Mouse (Mus musculus) urinary bladder, postnatal 14 days (tissue): ENCODE data around the gene Ppia.
A peak's percentile ranks its signal among the peaks of the same experiment; 100 is the strongest.
"Not testable (repeated sequence)": the region's sequence is repeated elsewhere in the genome, so short reads cannot be mapped to it uniquely, and the experiment has no call there.

Experiments used
- DNase-seq: peaks from one replicate; pipeline ENCODE4 v3.0.0; 2021; ENCODE audit warnings: low spot score

Gene Ppia

DNA sequence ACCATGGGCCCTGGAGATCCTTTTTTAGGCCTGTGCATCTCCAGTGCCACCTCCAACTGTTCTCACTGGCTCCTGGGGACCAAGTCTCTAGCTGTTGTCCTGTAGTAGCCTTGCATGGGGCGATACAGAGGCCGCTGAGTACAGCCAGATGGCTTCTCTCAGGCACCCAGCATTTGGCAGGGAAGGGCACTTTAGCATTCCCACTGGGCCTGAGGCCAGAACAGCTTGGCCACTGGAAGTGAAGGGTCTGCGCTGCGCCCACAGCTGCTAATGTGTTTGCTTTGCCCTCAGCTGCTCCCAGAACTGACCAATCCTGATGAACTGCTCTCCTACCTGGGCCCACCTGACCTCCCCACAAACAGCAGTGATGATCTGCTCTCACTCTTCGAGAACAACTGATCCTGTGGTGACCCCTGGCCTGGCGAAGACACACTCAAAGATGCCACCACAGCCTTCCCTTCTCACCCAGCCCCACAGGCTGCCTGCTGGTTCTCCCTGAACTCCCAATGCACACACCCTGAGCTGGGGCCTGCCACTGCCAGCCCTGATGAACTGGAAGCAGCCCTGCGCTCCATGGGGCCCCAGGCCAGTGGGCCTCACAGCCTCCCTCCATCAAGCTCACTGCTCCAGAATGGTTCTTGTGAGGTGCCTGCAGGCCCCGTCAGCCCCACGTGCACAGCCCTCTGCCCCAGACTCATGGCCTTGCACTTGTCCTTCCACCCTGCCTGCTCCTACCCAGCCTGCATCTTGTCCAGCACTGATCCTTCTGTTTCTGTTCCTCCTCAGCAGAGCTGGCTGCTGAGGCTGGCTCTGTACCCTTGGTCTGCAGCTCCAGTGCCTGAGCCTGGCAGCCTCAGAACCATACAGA lies 10.3 kb upstream of the Ppia start:
- no peak for DNase-seq

DNA sequence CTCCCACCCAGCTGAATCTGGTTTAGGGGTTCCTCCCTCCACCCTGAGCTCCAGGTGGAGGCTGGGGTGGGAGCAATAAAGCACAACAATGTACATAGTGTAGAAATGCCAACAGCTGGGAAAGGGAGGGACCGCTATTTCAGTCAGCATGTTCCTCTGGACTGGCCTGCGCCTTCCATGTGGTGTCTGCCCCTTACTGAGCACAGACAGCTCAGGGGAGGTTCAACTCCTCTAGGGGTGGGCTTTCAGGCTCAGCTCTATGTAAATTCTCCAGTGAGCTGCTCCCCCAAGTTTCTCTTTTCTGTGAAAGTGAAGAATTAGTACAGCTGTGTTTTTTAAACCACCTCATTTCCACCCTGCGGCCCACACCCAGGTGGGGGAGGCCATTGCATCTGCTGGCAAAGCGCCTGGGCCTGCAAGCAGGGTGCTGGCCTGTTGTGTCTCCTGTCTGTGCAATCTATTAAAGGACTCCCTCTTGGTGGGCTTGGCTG lies 9.6 kb upstream of the Ppia start:
- DNase-seq: peak; percentile 42

DNA sequence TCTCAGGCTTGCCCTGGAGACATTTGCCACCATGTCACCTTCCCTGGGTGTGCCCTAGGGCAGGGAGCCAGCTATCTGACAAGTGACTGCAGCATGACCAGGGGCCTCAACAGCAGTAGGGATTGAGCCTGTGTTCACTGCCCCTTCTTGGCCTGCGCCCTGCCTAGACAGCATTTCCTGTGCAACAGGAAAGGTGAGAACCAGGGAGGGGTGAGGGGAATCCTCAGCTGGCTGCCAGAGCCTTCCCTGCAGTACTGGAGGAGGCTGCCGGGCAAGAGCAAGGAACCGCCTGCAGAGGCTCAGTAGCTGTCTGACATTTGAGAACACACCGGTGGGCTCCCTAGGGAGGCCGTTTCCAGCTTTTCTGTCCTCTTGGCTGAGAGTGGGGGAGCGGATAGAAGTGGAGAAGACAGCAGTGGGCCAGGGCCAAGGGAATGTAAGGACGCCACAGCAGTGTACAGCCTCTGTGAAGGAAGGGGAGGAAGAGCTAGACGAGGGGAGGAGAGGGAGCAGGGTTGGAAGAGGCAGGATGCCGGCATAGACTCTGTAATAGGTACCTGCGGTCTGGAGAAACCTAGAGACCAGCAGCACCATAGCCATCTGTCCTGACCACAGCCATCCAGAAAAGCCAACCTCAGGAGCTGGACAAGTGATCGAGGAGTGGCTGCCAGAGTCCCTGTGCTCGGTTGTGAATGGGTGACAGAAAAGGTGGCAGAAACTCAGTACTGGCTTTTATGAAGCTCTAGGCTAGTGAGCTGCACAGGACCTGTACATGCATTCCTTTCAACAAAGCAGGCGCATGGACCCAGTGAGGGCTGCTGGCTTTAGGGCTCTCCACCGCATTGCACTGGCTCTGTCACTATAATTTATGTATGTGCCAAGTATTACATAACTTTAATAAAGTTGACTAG lies 8.7 kb upstream of the Ppia start:
- peak; percentile 82 for DNase-seq

DNA sequence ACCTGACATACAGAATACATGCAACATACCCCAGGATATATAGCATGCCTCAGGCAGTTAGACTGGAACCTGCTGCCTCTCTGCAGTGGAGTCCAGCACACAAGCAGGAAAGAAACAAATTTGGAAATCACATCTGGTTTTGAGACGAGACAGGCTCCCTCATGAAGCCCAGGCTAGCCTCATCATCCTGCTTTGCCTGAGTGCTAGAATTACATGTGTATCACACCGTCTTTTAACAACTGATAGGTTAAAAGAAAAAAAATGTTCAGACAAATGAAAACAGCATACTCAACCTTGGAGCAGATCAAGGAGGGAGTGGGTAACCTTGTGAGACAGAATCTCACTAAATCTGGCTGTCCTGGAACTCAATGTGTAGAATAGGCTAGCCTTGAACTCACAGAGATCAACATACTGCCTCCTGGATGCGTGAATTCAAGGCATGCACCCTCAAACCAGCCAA lies 8.1 kb upstream of the Ppia start:
- DNase-seq: no peak

DNA sequence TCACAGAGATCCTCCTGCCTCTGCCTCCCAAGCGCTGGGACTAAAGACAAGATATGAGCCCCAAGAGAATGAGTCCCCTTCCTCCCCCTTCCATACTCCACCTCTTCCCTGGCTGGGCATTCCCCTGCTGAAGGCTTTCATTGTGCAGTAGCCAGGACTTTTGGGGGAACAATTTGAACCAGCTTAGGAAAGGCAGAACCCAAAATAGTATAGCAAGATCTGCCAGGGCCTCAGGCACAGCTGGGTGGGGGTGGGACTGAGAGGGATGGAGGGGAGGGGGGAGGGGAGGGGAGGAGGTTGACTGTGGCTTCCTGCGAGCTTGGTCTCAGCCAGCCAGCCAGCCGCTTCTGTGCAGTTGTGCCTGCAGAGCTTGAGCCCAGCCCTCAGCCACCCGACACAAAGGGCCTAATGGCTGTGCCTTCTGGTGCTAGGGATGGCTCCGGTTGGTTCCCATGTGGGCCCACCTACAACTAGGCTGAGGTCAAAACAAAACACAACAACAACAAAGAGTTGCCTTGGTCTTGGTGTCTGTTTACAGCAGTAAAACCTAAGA lies 5.1 kb upstream of the Ppia start:
- DNase-seq: no peak

DNA sequence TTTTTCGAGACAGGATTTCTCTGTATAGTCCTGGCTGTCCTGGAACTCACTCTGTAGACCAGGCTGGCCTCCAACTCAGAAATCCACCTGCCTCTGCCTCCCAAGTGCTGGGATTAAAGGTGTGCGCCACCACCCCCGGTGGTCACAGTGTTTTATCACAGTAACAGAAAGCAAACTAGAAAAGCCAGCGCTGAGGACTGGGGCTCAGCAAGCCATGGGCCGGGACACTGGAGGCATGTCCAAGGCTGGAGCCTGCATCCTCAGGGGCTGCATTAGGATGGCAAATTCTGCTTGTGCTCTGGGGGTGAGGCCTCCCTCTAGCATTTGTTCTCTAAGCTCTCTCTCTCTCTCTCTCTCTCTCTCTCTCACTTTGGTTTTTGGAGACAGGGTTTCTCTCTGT lies 4.5 kb upstream of the Ppia start:
- not testable (repeated sequence) for DNase-seq

DNA sequence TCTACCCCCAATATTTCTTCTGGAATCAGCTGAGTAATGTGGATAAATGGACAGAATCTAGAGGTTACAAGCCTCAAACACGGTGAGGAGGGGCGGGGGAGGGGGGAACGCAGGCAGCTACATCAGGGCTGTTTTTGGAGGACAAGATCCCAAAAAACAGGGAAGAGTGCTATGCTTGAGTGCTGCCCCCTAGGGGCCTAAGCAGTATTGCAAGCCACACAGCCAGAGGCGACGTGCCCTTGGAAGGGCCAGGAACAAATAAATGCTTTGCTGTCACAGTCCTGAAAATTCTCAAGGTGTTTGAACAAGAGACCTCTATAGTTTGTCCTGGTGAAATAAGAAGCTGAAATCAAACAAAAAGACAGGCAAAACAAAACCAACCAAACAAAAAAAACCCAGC lies 3.6 kb upstream of the Ppia start:
- DNase-seq: peak; percentile 86

DNA sequence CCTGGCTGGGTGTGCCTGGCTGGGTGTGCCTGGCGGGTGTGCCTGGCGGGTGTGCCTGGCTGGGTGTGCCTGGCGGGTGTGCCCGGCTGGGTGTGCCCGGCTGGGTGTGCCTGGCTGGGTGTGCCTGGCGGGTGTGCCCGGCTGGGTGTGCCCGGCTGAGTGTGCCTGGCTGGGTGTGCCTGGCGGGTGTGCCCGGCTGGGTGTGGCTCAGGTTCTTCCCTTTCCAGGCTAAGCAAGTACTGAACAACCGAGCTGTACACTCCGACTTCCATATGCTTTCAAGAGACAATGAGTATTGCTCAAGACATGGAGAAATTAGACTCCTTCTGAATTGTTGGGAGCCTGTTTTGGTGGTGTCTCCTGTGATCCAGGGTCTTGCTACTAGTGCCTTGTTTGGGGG lies 2.0 kb upstream of the Ppia start:
- DNase-seq: no peak

DNA sequence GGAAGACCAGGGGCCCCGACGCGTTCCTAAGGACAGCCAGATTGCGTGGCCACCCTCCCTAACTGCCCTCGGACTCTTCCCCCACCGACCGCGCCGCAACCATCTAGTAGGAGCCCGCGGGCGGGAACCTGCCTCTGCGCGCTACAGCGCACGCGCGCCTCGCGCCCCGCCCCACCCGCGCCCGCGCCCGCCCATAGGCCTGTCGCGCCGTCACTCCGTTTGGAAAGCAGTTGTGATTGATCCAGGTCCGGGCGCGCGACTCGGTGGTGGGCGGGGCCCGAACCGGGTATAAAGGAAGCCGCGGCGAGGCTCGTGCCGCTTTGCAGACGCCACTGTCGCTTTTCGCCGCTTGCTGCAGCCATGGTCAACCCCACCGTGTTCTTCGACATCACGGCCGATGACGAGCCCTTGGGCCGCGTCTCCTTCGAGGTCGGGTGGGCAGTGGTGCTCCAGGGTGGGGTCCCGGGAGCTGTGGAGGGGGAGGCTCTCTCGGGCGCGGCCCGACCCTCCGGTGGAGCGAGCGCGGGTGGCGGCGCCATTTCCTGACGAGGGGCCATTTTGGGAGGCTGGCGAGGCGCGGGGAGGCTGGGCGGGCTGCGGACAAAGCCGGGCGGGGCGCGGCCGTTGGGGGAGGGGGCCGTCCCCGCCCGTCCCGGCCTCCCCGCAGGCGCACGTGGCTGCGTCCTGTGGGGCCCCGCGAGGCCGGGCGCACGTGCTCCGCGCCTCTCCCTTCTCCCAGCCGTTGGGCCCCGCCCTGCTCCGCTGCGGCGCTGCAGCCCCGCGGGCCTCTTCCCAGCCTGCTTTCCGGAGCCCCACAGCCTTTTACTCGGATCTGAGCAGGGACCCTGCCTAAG lies 535 bp downstream of the Ppia start:
- peak; percentile 98 for DNase-seq

DNA sequence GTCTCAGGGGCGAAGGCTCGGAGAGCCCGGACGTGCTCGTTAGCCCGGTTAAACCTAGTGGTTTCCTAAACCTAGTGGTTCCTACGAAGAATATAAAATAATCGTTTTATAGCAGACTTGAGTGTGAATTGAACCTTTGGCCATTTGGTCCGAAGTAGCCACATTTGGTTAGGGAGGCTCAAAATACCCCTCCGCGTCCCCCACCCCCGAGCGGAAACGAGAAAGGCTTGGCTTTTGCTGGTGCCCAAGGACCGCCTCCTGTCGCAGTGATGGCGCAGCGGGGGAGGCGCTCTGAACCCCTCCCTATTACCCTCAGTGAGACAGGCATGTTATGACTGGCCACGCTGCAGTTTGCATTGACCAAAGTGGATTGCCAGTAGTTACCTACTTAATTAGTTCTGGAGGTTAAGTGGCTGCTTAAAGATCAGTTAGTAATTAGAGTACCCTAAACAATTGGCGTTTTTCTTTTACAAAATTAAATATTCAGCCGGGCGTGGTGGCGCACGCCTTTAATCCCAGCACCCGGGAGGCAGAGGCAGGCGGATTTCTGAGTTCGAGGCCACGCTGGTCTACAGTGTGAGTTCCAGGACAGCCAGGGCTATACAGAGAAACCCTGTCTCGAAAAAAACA lies 1.3 kb downstream of the Ppia start:
- DNase-seq: peak; percentile 87

DNA sequence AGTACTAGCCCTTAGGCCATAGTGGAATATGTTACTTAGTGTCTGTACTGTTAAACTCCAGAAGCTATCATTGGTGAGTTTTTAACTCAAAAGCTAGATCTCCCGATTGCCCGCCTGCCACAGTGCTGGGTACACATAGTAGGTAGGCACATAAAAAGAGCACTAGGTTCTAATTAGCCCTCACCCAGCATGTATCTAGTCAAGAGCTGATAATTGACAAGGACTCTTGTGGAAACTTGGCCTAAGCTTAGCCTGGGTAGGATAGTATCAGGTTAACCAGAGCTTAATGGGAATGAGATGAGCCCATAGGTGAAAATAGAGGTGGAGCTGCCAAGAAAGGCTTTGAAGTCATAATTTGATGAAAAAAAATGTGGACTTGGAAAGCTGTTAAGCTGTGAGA lies 1.8 kb downstream of the Ppia start:
- DNase-seq: no peak

DNA sequence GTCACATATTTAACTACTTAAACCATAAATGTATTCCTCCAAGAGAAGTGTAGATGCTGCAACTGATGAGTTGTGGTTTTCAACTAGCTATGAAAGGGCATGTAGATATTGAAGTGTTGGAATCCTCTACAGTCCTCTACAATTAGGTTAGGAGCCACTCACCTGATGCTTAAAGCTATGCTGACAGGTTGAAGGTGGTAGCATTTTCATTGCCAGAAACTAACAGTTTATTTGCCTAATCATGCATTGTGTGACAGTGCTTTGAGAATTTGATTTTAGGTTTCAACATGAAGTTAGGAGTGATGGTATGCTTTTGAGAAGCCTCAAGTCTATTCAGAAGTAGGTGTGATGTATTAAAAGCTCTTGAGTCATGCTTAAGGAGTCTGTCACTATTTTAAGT lies 2.2 kb downstream of the Ppia start:
- no peak for DNase-seq

DNA sequence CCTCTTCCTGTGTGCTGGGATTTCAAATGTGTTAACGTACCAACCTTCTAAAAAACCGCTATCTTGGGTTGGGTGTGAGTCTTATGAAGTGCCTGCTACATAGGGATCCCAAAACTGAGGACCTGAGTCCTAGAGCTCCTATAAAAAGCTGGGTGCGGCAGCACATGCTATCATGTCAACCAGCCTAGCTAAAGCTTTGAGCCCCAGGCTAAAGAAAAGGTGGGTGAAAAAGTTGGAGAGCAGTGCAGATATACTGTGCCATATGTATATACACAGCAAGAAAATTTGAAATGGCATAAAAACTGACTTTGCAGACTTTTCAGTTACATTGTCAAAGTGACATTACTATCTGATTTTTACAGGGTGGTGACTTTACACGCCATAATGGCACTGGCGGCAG lies 3.5 kb downstream of the Ppia start:
- DNase-seq: no peak

DNA sequence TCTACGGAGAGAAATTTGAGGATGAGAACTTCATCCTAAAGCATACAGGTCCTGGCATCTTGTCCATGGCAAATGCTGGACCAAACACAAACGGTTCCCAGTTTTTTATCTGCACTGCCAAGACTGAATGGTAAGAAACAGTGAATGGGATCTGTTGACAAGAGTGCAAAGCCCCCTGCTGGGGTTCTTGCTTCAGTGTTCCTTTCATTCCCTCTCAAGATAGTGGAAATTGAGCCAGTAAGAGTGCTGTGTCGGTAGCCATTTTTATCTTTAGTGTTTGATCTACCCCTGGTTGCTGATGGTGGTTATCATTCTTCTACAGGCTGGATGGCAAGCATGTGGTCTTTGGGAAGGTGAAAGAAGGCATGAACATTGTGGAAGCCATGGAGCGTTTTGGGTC lies 3.9 kb downstream of the Ppia start:
- not testable (repeated sequence) for DNase-seq

DNA sequence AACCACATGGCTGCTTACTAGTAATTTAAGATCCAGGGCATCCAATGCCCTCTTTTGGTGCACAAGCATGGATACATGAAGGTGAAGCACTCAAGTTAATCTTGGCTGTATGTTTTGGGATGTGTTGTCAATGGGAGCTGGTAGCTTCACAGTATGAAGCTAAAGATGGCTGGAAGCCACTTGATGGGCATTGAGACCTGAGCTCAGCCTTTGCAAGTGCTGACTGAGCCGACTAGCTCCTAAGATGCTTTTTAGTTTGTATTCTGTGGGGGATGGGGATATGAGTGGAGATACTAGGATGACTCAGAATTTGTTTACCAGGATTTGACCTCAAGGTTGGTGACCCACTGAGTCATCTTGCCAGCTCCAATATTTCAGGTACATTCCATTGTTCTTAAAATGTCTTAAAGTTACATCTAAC lies 5.0 kb downstream of the Ppia start:
- no peak for DNase-seq

DNA sequence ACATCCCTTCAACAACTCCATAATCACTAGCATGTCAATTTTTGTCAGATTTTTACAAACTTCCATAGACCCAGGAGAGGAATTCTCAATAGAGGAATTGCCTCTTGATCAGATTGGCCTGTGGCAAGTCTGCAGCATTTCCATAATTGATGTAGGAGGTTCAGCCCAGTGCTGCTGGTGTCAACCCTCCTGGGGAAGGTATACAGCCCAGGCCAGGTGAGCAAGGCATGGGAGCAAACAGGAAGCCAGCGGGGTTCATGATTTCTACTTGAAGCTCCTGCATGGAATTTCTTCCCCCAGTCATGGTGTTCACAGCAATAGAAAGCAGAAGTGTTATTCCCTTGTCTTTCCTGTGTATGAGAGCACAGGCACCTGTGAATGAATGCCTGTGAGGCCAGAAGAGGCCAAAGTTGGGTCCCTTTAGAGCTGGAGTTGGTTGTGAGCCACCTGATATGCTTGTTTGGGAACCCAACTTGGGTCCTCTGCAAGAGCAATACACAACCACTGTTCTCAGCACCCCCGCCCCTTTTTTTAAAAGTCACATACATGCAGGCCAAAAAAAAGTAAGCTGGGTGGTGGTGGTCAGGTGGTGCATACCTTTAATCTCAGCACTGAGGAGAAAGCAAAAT lies 5.6 kb downstream of the Ppia start:
- DNase-seq: no peak

DNA sequence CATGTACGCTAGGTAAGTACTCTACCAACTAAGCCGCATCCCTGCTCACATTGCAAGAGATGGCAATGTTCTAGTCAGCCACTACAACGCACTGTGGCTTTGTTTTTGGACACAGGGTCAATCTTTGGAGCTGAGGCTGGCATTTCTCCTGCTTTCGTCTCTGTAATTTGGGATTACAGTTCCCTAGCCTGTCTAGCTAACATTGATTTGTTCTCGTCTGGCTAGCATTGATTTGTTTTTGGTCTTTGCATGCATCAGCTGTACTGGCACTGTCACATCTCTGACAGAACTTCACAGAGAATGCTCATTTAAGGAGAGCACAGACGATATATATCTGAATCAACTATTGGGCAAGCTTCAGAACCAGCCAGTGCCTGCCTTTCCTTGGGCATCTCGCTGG lies 14.9 kb downstream of the Ppia start:
- no peak for DNase-seq

DNA sequence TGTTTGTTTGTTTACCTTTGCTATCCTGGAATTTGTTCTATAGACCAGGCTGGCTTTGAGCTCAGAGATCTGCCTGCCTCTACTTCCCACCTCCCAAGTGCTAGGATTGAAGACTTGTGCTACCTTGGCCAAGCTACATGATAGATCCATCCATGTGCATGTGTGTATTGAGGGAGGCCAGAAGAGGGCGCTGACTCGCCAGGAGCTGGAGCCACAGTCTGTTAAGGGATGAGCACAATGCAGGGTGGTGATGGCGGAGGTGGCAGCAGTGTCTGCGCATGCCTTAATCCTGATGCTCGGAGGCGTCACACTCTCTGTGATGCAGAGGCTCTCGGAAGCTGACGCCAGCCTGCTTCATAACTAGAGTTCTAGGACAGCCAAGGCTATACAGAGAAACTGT lies 21.2 kb downstream of the Ppia start:
- DNase-seq: peak; percentile 52

DNA sequence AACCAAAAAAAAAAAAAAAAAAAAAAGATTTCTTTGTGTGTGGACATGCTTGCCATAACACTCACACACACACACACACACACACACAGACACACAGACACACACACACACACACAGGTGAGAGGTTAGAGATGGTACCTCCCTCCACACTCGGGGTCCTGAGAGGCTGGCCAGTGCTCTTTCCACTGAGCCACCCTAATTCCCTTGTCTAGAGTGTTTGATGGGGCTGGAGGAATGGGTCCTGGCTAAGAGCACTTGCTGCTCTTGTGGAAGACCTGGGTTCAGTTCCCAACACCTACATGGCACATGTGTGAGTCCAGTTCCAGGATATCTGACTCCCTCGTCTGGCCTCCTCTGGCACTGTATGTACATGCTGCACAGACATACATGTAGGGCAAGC lies 22.4 kb downstream of the Ppia start:
- DNase-seq: no peak

DNA sequence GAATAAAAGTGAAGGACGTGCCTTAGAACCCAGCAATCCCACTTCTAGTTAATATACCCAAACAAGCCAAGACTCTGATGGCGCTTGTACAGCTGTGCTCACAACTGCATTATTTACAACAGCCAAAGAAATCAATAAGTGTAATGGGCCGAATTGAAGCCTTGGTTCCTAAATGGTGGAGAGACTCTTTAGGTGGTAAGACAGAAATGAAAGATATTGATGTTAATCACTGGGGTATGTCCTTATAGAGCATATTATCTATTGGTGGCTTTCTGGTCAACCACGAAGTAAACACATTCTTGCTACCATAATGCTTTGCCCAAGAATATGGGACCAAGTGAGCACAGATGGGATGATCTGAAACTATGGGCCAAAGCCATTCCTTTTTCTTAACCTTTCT lies 24.9 kb downstream of the Ppia start:
- no peak for DNase-seq

DNA sequence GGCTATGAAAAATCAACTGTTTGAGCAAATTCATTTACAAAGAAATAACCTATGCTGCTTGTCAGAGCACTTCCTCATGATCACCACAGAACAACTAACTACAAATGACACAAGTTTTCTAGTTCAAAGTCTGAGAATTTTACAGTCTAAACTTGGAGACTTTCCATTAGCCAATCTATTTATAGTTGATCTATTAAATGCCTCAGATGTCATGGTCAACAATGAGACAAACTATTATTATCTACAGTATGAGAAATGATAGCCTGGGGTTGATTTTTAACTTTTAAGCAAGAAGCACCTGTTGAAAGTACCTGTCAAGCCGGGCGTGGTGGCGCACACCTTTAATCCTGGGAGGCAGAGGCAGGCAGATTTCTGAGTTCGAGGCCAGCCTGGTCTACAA lies 27.3 kb downstream of the Ppia start:
- DNase-seq: no peak
